ENCODE assay signal across 13 mouse cellular contexts in genomic region chr1:35685651-35686050, GRCm38 (mm10).
DNase-seq lines count a peak whose midpoint lies in the region; ATAC-seq lines count a peak whose summit lies in the region.
"Had no signal": no experiment of that assay in that cellular context is flagged by ENCODE, and none has a peak within 500 bp of the region (broad histone marks: within the 10 kb centered on the region; RNA-seq: fewer than 3 reads in every experiment).

No protein-coding gene starts in this region.

- no peaks in the 10 kb centered on the region for H3K4me1 ChIP-seq in kidney, embryonic 15.5 days
- H3K4me1 ChIP-seq: forebrain, embryonic 12.5 days; lung, embryonic 15.5 days had no signal

- ATAC-seq in kidney, embryonic 15.5 days (replicated peaks; ENCODE audit: low FRiP score): no peak
- ATAC-seq: CD4-positive, CD25-positive, alpha-beta regulatory T cell, adult 4 months had no signal

- no peak overlapping the region for H3K4me3 ChIP-seq in kidney, embryonic 15.5 days (replicated peaks)
- H3K4me3 ChIP-seq: forebrain, embryonic 12.5 days; lung, embryonic 15.5 days had no signal

- peak; percentile 4 to 17 for DNase-seq in kidney, adult 8-10 months
- peak; percentile 12 to 35 for DNase-seq in thymus, postnatal 10 days (ENCODE audit: low spot score in 2 of 2)
- no peak for DNase-seq in thymus, adult 18-20 months
- peak; percentile 20 to 51 for DNase-seq in kidney, postnatal 36 days
- no peak for DNase-seq in right cerebral cortex, postnatal 25 days
- no peak for DNase-seq in T-cell, adult 2 months (ENCODE audit: low spot score)
- no peak for DNase-seq in gastrocnemius, postnatal 10 days
- DNase-seq: adrenal gland, postnatal 14 days; heart, postnatal 36 days had no signal

- H3K9me3 ChIP-seq in kidney, embryonic 15.5 days (replicated peaks): no peaks in the 10 kb centered on the region
- H3K9me3 ChIP-seq: forebrain, embryonic 12.5 days; lung, embryonic 15.5 days had no signal

- no peaks in the 10 kb centered on the region for H3K27me3 ChIP-seq in kidney, embryonic 15.5 days
- H3K27me3 ChIP-seq: forebrain, embryonic 12.5 days; lung, embryonic 15.5 days had no signal

- H3K36me3 ChIP-seq in kidney, embryonic 15.5 days: no peaks in the 10 kb centered on the region
- H3K36me3 ChIP-seq: forebrain, embryonic 12.5 days; lung, embryonic 15.5 days had no signal

- WGBS in kidney, embryonic 15.5 days: 43% methylated on average over 6 of the region's 6 CpGs

- no peak overlapping the region for H3K4me2 ChIP-seq in kidney, embryonic 15.5 days
- H3K4me2 ChIP-seq: forebrain, embryonic 12.5 days; lung, embryonic 15.5 days had no signal

- H3K9ac ChIP-seq in kidney, embryonic 15.5 days: no peak overlapping the region
- H3K9ac ChIP-seq: forebrain, embryonic 12.5 days; lung, embryonic 15.5 days had no signal

- H3K27ac ChIP-seq in kidney, embryonic 15.5 days: no peak overlapping the region
- H3K27ac ChIP-seq: forebrain, embryonic 12.5 days; lung, embryonic 15.5 days had no signal

Comparison
In these comparisons a context has a peak if more than half of its experiments do, and no peak if none do; other contexts are left out.
1. DNase-seq: peak in kidney, adult 8-10 months (2 of 2), thymus, postnatal 10 days (2 of 2) and kidney, postnatal 36 days (2 of 2); none in thymus, adult 18-20 months (0 of 2), right cerebral cortex, postnatal 25 days (single experiment), T-cell, adult 2 months (single experiment) and gastrocnemius, postnatal 10 days (single experiment).